Mouse (Mus musculus) liver, embryonic 12.5 days (tissue): ENCODE data around the gene Gm13289. TPM values are rescaled to one million over a fixed set of nuclear protein-coding genes. Genes with fewer than 3 reads are reported as not detected.
"Not testable (repeated sequence)": the region's sequence is repeated elsewhere in the genome, so short reads cannot be mapped to it uniquely, and the experiment has no call there.

Experiments
- ATAC-seq: fragments of 200-750 bp; cut with Nextera tagmentation; 2 replicates; pipeline ENCODE4 v1.8.0; 2017; ENCODE audit warnings: moderate number of reproducible peaks, mild to moderate bottlenecking, moderate library complexity
- H3K27ac ChIP-seq: fragments of 300-500 bp; sonication (generic); 2 replicates; pipeline ENCODE4 v1.5.1; 2016; ENCODE audit warnings: mild to moderate bottlenecking
- H3K27me3 ChIP-seq: fragments of 300-500 bp; sonication (generic); replicated peaks from 2 replicates; pipeline ENCODE4 v1.6.1; 2016; ENCODE audit warnings: mild to moderate bottlenecking, moderate library complexity
- H3K36me3 ChIP-seq: fragments of 300-500 bp; sonication (generic); 2 replicates; pipeline ENCODE4 v1.6.1; 2016; ENCODE audit warnings: mild to moderate bottlenecking, moderate library complexity
- H3K4me1 ChIP-seq: fragments of 300-500 bp; sonication (generic); 2 replicates; pipeline ENCODE4 v1.6.1; 2016
- H3K4me2 ChIP-seq: fragments of 300-500 bp; sonication (generic); 2 replicates; pipeline ENCODE4 v1.6.1; 2016; ENCODE audit warnings: mild to moderate bottlenecking, moderate library complexity
- H3K4me3 ChIP-seq: fragments of 300-500 bp; sonication (generic); 2 replicates; pipeline ENCODE4 v1.5.1; 2016; ENCODE audit warnings: mild to moderate bottlenecking, moderate library complexity
- H3K9ac ChIP-seq: fragments of 300-500 bp; sonication (generic); 2 replicates; pipeline ENCODE4 v1.6.1; 2016; ENCODE audit warnings: mild to moderate bottlenecking, moderate library complexity
- H3K9me3 ChIP-seq: fragments of 300-500 bp; sonication (generic); replicated peaks from 2 replicates; pipeline ENCODE4 v1.6.1; 2016; ENCODE audit warnings: mild to moderate bottlenecking, moderate library complexity
- WGBS: fragments of 180-500 bp; shearing (Covaris S2); methylation state at CpG from one replicate; pipeline ENCODE4 v1.1.7; 2016; ENCODE audit not compliant: insufficient replicate concordance; 5-methylcytosine and 5-hydroxymethylcytosine counted together
- polyA plus RNA-seq: library from polyadenylated mRNA; unstranded; fragments of >200 nt; fragmentation: Nextera tagmentation; extraction: Ambion mirVana; gene quantifications from 2 replicates; pipeline ENCODE4 v1.2.1, GENCODE M21; 2016

Gene Gm13289
- polyA plus RNA-seq, 1 experiment from 2014 or later: not detected

GRCm38 (mm10) chr4:88759610-88760268, 17.0 kb upstream of the Gm13289 start, which contains the start of gene Gm13283:
TSS of gene Gm13283 (plus strand) at chr4:88760119.
- not testable (repeated sequence) for H3K9ac ChIP-seq, H3K36me3 ChIP-seq, H3K9me3 ChIP-seq, H3K27me3 ChIP-seq, ATAC-seq
- peak within 1 kb of the TSS; percentile 44 for H3K4me3 ChIP-seq
- 15% methylated on average over 9 of the region's 14 CpGs for WGBS
- peaks cover 13% of the 10 kb centered on the region for H3K4me1 ChIP-seq
- peak within 1 kb of the TSS; percentile 64 for H3K4me2 ChIP-seq
- 0 out of 2 replicates have a peak within 1 kb of the TSS, but pooled peaks have one; percentile 58 for H3K27ac ChIP-seq

DNA sequence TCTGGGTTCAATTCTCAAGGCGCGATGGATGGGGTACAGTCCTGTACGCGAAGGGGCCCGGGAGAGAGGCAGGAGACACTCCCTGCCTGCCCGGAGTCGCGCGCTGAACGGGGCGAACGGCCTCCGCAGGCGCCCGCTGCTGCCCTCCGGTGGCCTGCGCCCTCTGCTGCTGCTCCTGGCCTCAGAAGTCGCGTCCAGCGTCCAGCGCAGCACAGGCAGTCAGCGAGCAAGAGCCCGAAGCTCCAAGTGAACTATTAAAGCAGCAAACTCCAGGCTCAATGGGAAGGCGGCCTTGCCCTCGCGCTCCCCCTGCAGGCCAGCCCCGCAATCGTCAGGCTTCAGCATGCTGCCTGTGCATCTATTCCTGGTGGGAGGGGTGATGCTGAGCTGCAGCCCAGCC, 16.3 kb upstream of the Gm13289 start:
- under 1% methylated on average over 27 of the region's 28 CpGs for WGBS
- not testable (repeated sequence) for H3K9me3 ChIP-seq, H3K27me3 ChIP-seq, ATAC-seq, H3K9ac ChIP-seq, H3K36me3 ChIP-seq
- Histone ChIP-seq H3K4me2 (peak overlapping the region; percentile 64), H3K27ac (0 out of 2 replicates have a peak overlapping the region, but pooled peaks have one; percentile 58), H3K4me1 (peaks cover 13% of the 10 kb centered on the region), H3K4me3 (peak overlapping the region; percentile 44)

- ATAC-seq, H3K4me2 ChIP-seq, H3K36me3 ChIP-seq, H3K4me1 ChIP-seq, H3K9me3 ChIP-seq, H3K27me3 ChIP-seq, H3K27ac ChIP-seq, H3K9ac ChIP-seq, H3K4me3 ChIP-seq: not testable (repeated sequence)
- 62% methylated on average over 6 of the region's 8 CpGs for WGBS
Observed at GRCm38 (mm10) chr4:88761776-88762175, 14.9 kb upstream of the Gm13289 start.

DNA sequence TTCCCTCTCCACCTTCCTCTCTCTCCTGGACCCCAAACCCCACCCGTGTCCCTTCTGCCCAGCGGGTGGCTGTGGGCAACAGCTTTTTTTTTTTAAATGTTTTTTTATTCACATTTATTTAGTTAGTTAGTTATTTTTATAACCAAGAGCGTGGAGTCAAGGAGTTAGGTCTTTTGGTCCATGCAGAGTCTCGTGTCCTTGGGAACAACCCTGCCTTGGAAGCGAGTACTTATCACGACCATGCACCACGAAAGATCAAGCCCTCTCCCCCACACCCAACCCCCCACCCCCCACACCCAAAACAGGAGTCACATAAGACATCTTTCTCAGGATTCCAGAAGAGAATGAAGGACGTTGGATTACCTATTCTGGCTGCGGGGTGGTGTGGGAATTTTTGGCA, 14.4 kb upstream of the Gm13289 start:
- ATAC-seq, H3K36me3 ChIP-seq, H3K4me3 ChIP-seq, H3K9me3 ChIP-seq, H3K27me3 ChIP-seq, H3K27ac ChIP-seq, H3K9ac ChIP-seq, H3K4me1 ChIP-seq: not testable (repeated sequence)
- WGBS: 30% methylated on average over 9 of the region's 9 CpGs
- peak overlapping the region; percentile 57 for H3K4me2 ChIP-seq

DNA sequence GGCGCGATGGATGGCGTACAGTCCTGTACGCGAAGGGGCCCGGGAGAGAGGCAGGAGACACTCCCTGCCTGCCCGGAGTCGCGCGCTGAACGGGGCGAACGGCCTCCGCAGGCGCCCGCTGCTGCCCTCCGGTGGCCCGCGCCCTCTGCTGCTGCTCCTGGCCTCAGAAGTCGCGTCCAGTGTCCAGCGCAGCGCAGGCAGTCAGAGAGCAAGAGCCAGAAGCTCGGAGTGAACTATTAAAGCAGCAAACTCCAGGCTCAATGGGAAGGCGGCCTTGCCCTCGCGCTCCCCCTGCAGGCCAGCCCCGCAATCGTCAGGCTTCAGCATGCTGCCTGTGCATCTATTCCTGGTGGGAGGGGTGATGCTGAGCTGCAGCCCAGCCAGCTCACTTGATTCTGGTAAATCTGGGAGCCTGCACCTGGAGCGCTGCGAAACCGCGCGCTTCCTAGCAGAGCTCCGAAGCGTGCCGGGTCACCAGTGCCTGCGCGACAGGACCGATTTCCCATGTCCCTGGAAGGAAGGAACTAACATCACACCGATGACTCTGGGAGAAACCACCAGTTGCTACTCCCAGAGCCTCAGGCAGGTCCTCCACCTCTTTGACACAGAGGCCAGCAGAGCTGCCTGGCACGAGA, 13.2 kb upstream of the Gm13289 start:
- WGBS: 5% methylated on average over 29 of the region's 42 CpGs
- not testable (repeated sequence) for H3K9me3 ChIP-seq, H3K4me1 ChIP-seq, H3K27me3 ChIP-seq, ATAC-seq, H3K36me3 ChIP-seq, H3K27ac ChIP-seq, H3K9ac ChIP-seq
- Histone ChIP-seq H3K4me3 (peak overlapping the region; percentile 44), H3K4me2 (peak overlapping the region; percentile 67)

- not testable (repeated sequence) for H3K36me3 ChIP-seq, H3K27ac ChIP-seq, H3K4me3 ChIP-seq, ATAC-seq, H3K9ac ChIP-seq, H3K4me1 ChIP-seq, H3K27me3 ChIP-seq, H3K9me3 ChIP-seq
- H3K4me2 ChIP-seq: 0 out of 2 replicates have a peak within 1 kb of the TSS, but pooled peaks have one; percentile 16
- WGBS: no CpG with 5 or more reads among the region's 32 CpGs
Observed at GRCm38 (mm10) chr4:88773534-88773933, 3.2 kb upstream of the Gm13289 start, which contains the start of gene Gm13290. TSS of gene Gm13290 (plus strand) at chr4:88773834.

- H3K9ac ChIP-seq, H3K36me3 ChIP-seq, H3K27ac ChIP-seq, H3K4me2 ChIP-seq, ATAC-seq, H3K27me3 ChIP-seq, H3K9me3 ChIP-seq, H3K4me1 ChIP-seq, H3K4me3 ChIP-seq: not testable (repeated sequence)
- no CpG with 5 or more reads among the region's 29 CpGs for WGBS
Observed at GRCm38 (mm10) chr4:88779550-88779949, 2.8 kb downstream of the Gm13289 start, which contains the start of gene Gm13272. TSS of gene Gm13272 (plus strand) at chr4:88779850.

DNA sequence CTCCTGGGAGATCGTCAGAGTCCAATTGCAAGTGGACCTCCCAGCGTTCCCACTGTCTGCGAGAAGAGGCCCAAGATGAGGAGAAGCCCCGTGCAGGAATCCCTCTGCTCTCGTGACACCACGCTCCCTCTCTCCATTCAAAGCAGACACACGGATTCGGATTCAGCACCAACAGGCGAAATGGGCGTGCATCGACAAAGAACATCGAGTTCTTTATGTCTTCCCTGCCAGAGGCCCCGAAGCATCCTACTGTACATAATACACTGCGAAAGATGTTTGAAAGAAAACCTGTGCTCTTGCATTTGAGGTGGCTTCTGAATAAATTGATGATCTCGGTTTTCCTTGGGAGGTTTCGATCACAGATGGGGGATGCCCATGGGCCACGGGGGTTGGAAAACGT, 3.6 kb downstream of the Gm13289 start:
- H3K36me3 ChIP-seq, H3K9ac ChIP-seq, ATAC-seq, H3K4me2 ChIP-seq, H3K4me1 ChIP-seq, H3K27ac ChIP-seq, H3K9me3 ChIP-seq, H3K27me3 ChIP-seq, H3K4me3 ChIP-seq: not testable (repeated sequence)
- 43% methylated on average over 16 of the region's 18 CpGs for WGBS

GRCm38 (mm10) chr4:88781831-88782230, 5.1 kb downstream of the Gm13289 start, which contains the start of gene Ifnz:
TSS of gene Ifnz (plus strand) at chr4:88782131.
- not testable (repeated sequence) for ATAC-seq, H3K36me3 ChIP-seq, H3K9me3 ChIP-seq, H3K9ac ChIP-seq, H3K27me3 ChIP-seq, H3K27ac ChIP-seq, H3K4me1 ChIP-seq
- 8% methylated on average over 5 of the region's 7 CpGs for WGBS
- Histone ChIP-seq H3K4me2 (peak within 1 kb of the TSS; percentile 54), H3K4me3 (peak within 1 kb of the TSS; percentile 22; the same call in 1 of the 2 replicates)

GRCm38 (mm10) chr4:88782335-88782734, 5.6 kb downstream of the Gm13289 start:
- not testable (repeated sequence) for H3K9me3 ChIP-seq, H3K27ac ChIP-seq, H3K36me3 ChIP-seq, ATAC-seq, H3K4me1 ChIP-seq, H3K9ac ChIP-seq, H3K27me3 ChIP-seq
- WGBS: 0% methylated on average over 15 of the region's 31 CpGs
- Histone ChIP-seq H3K4me2 (peak overlapping the region; percentile 54), H3K4me3 (peak overlapping the region; percentile 22; the same call in 1 of the 2 replicates)

DNA sequence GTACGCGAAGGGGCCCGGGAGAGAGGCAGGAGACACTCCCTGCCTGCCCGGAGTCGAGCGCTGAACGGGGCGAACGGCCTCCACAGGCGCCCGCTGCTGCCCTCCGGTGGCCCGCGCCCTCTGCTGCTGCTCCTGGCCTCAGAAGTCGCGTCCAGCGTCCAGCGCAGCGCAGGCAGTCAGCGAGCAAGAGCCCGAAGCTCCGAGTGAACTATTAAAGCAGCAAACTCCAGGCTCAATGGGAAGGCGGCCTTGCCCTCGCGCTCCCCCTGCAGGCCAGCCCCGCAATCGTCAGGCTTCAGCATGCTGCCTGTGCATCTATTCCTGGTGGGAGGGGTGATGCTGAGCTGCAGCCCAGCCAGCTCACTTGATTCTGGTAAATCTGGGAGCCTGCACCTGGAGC, 8.7 kb downstream of the Gm13289 start, which contains the start of gene Gm13276:
Gene Gm13276 (plus strand): TSS at position 301 of the 400 bp plus-strand sequence.
- H3K4me3 ChIP-seq, H3K9me3 ChIP-seq, H3K27me3 ChIP-seq, H3K36me3 ChIP-seq, H3K4me2 ChIP-seq, H3K4me1 ChIP-seq, H3K27ac ChIP-seq, ATAC-seq, H3K9ac ChIP-seq: not testable (repeated sequence)
- WGBS: no CpG with 5 or more reads among the region's 27 CpGs

DNA sequence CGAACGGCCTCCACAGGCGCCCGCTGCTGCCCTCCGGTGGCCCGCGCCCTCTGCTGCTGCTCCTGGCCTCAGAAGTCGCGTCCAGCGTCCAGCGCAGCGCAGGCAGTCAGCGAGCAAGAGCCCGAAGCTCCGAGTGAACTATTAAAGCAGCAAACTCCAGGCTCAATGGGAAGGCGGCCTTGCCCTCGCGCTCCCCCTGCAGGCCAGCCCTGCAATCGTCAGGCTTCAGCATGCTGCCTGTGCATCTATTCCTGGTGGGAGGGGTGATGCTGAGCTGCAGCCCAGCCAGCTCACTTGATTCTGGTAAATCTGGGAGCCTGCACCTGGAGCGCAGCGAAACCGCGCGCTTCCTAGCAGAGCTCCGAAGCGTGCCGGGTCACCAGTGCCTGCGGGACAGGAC, 11.7 kb downstream of the Gm13289 start, which contains the start of gene Gm13277:
Gene Gm13277 (plus strand): TSS at position 231 of the 400 bp plus-strand sequence.
- H3K4me3 ChIP-seq, H3K27me3 ChIP-seq, H3K9me3 ChIP-seq, H3K4me2 ChIP-seq, ATAC-seq, H3K4me1 ChIP-seq, H3K9ac ChIP-seq, H3K36me3 ChIP-seq, H3K27ac ChIP-seq: not testable (repeated sequence)
- WGBS: 0% methylated on average over 4 of the region's 28 CpGs
